Mouse (Mus musculus): Measurements from ENCODE around the gene Morf4l1.
"Not testable (repeated sequence)": the region's sequence is repeated elsewhere in the genome, so short reads cannot be mapped to it uniquely, and the experiment has no call there.

Morf4l1 gene

DNA sequence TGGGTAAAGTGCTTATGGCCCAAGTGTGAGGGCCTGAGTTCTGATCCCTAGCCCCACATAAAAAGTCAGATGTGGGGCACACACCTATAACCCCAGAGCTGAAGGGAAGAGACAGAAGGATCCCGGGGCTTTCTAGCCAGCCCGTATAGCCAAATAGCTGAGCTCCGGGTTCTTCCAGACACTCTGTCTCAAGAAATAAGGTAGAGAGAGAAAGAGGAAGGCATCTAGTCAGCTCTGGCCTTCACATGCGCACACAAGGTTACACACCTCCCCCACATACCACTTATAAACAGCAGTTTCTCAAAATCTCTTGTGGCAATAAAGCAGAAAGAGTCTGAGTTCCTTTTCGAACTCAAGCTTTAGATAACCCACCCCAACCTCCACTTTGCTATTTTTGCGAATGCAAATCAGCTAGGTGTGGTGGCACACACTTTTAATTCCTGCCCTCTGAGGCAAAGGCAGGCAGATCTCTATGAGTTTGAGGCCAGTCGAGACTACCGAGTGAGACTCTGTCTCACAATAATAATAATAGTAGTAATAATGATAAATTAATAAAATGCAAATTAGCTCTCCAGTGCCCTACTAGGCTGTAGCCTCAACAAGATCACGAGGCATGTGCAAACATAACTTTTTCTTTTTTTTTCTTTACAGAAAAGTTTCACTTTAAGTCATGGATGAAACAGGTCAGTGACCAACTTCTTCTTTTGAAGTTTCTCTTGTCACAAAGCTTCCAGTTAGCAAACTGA lies 54.6 kb downstream of the Morf4l1 start:
- DNase-seq, result no peak

DNA sequence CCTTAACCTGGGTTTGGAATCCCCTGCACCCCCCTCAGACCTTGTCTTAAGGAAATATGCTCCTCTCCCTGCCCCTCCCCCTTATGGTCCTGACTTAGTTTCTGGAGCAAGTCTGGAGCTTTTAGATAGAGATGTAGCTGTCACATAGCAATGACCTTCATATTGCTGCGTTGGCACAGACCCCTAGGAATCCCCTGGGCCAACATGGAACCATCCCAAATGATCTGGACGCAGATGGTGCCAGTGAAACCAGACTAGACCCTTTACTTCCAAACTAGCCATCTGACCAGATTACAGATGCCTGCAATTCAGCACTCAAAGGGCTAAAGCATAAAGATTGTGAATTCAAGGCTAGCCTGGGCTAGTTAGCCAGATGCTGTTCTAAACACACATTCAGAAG lies 57.9 kb downstream of the Morf4l1 start:
- no peak for DNase-seq

DNA sequence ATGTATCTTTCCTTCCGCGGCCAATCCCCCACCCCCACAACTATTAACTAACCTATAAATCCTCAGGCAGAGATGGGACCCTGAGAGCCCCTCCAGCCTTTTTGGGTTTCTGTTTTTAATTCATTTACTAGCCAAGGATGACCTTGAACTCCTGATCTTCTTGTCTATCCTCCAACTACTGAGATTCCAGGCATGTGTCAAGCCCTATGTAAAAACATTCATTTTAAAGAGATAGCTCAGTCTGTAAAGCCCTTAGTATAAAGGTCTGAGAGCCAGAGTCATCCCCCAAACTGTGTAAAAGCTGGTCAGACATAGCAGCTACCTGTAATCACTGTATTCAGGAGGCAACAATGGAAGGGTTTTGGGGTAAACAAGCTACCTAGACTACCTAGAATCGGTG lies 58.7 kb downstream of the Morf4l1 start:
- DNase-seq, result no peak

DNA sequence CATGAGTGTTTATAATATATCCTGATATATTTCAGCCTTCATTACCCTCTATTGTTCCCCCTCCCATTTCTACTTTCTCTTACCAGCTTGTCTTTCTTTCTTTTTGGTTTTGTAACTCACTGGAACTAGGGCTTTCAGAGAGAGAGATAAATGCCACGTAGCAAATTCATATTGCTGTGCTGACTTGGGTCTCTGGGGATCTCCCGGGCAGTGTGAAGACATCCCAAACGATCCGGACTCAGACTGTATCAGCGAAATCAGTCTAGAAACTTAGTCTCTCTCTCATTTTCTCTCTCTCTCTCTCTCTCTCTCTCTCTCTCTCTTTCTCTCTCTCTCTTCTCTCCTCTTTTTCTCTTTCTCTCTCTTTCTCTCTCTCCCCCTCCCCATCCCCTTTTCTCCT lies 59.2 kb downstream of the Morf4l1 start:
- no peak for DNase-seq

DNA sequence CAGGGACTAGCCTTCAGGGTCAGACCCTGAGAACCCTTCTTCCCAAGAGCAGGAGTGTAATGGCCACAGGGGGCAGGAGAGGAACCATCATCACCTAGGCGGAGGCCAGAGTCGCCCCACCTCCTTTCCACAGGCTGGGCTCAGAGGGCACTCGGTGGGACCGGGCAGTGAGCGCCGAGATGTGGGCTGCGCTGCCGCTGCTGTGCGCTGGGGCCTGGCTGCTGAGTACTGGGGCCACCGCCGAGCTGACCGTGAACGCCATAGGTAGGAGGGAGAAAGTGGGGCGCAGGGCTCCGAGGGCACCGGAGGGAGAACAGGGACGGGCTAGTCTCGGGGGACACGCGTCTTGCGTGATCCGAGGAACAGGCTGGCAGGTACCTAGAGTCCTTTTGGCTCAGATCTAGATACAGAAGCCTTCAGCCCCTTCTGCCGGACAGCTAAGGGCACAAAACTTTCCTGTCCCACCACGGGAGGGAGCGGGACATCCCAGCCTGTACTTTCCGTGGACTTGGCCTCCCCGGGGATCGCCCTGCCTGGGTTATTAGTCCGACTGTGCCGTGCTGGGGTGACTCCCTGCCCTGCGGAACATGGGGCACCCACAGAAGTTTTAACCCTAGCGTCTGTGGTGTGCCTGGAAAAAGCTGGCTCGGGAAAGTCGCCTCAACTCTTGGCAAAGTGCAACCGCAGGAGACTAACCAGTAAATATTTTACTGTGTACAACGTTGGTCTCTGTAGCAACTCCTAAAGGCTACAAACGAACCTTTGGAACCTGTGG lies 60.0 kb downstream of the Morf4l1 start:
- DNase-seq, result peak; percentile 19

DNA sequence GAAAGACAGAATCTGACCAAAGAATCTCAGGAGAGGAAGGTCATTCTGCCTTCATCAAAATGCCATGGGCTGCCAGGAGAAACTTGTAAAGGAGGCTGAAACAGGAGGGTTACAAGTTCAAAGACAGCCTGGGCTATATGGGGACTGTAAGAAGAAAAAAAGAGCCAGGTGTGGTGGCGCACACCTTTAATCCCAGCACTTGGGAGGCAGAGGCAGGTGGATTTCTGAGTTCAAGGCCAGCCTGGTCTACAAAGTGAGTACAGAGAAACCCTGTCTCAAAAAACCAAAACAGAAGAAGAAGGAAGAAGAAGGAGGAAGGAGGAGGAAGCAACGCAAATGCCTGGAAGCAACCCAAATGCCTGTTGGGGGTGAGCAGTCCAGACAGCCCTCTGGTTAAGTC lies 60.7 kb downstream of the Morf4l1 start, which contains the start of gene Ctsh:
Gene Ctsh (plus strand): TSS at position 301 of the 400 bp plus-strand sequence.
- no peak for DNase-seq

DNA sequence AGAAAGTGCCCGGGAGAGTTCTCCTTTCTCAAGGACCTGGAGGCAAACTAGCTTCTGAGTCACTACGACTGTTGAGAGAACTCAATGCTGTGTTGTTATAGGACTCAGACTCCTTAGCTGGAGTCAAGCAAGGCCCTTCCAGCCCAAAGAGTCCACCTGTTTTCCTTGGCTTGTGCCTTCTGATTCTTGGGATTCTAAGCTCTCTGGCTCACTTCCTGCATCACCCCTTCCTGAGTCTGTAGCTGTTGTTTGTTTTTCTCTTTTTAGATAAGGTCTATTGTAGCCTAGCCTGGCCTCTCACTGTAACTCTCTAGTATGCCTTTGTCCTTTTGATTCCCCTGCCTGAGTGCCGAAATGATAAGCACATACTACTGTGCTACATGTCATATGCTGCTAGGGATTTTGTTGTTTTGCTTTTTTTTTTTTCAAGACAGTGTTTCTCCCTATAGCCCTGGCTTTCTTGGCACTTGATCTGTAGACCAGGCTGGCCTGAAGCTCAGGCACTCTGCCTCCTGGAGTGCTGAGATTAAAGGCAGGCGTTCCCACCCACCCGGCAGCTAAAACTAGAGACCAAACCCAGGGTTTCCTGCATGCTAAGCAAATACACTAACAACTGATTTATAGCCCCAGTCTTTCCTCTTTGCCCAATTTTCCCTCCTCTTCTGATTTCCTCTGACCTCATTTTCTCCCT lies 66.5 kb downstream of the Morf4l1 start:
- DNase-seq, result no peak

DNA sequence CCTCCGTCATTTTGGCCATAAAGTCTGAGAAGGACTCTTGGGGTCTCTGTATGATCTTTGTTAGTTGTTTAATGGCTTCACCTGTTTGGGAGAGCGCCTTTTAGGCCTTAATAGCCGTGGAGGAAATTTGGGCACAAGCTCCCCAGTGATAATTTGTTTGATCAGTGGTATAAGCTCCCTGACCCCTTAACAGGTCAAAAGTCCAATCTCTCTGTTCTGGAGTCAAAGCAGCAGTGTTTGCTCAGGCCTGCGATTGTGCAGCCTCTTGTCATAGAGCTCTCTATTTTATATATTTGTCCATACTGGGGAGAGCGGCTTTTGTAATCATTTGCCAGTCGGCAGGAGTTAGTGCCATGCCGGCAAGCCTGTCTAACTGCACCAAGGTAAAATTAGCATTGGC lies 69.4 kb downstream of the Morf4l1 start:
- no peak for DNase-seq

DNA sequence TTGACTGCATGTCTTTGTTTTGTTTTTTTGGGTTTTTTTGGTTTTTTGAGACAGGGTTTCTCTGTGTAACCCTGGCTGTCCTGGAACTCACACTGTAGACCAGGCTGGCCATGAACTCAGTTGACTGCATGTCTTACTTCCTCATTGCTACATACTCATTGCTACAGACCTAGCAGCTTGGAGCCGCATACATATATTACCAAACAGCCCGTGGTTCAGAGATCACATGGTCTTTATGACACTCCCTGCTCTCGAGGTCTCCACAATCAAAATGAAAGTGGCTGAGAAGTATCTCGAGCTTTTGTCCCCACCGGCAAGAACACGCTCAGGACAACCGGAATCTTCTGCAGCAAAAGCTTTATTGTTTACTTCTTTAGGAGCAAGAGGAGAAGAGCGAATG lies 71.7 kb downstream of the Morf4l1 start:
- DNase-seq, result not testable (repeated sequence)
